Mouse (Mus musculus) intestine, embryonic 15.5 days (tissue): ENCODE data around the gene Snu13. TPM values are rescaled to one million over a fixed set of nuclear protein-coding genes. Genes with fewer than 3 reads are reported as not detected.

Experiments
- ATAC-seq: fragments of 200-750 bp; cut with Nextera tagmentation; 2 replicates; pipeline ENCODE4 v1.8.0; 2017; ENCODE audit warnings: moderate TSS enrichment, moderate library complexity
- H3K27ac ChIP-seq: fragments of 300-500 bp; sonication (generic); 2 replicates; pipeline ENCODE4 v1.5.1; 2015; ENCODE audit warnings: mild to moderate bottlenecking, inconsistent platforms
- H3K27me3 ChIP-seq: fragments of 300-500 bp; sonication (generic); replicated peaks from 2 replicates; pipeline ENCODE4 v1.6.1; 2015; ENCODE audit warnings: inconsistent platforms
- H3K36me3 ChIP-seq: fragments of 300-500 bp; sonication (generic); 2 replicates; pipeline ENCODE4 v1.6.1; 2015; ENCODE audit warnings: inconsistent platforms
- H3K4me1 ChIP-seq: fragments of 300-500 bp; sonication (generic); replicated peaks from 2 replicates; pipeline ENCODE4 v1.6.1; 2015; ENCODE audit warnings: inconsistent platforms
- H3K4me2 ChIP-seq: fragments of 300-500 bp; sonication (generic); replicated peaks from 2 replicates; pipeline ENCODE4 v1.6.1; 2015; ENCODE audit warnings: mild to moderate bottlenecking, inconsistent platforms
- H3K4me3 ChIP-seq: fragments of 300-500 bp; sonication (generic); replicated peaks from 2 replicates; pipeline ENCODE4 v1.5.1; 2015; ENCODE audit warnings: inconsistent platforms
- H3K9ac ChIP-seq: fragments of 300-500 bp; sonication (generic); 2 replicates; pipeline ENCODE4 v1.6.1; 2015; ENCODE audit warnings: inconsistent platforms
- H3K9me3 ChIP-seq: fragments of 300-500 bp; sonication (generic); 2 replicates; pipeline ENCODE4 v1.6.1; 2016; ENCODE audit warnings: inconsistent platforms
- WGBS: fragments of 180-500 bp; shearing (Covaris S2); methylation state at CpG from one replicate; pipeline ENCODE4 v1.1.7; 2015; 5-methylcytosine and 5-hydroxymethylcytosine counted together
- polyA plus RNA-seq: library from polyadenylated mRNA; unstranded; fragments of >200 nt; fragmentation: Nextera tagmentation; extraction: Ambion mirVana; gene quantifications from 2 replicates; pipeline ENCODE4 v1.2.1, GENCODE M21; 2015

Gene Snu13
- polyA plus RNA-seq, 1 experiment from 2014 or later = 256 TPM

DNA sequence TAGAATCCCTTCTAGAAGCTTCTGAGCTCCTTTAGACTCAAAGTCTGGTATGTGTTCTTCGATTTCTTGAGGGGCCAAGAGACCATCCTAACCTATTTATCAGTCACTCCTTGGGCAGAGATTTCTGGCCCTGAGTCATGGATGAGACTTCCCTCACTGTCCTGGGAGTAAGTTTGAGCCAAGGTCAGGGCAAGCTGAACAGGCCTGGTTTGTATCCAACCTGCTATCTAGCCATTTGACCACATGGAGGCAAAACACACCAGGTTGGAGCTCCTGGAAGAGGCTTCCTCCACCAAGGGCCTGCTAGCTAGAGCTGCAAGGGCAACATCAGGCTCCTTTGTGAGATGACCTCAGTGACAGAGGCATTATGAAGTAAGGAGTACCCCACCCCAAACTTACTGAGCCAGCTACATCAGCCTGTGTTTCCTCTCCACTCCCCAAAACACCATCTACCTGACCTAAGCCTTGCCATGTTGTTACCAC, 11.4 kb upstream of the Snu13 start, which contains the start of gene 4930407I10Rik:
Gene 4930407I10Rik, plus strand, starts transcription at position 433 of the 483 bp plus-strand sequence.
- Histone ChIP-seq H3K4me3 (no peak within 1 kb of the TSS), H3K9ac (no peak within 1 kb of the TSS), H3K9me3 (no peaks in the 10 kb centered on the region), H3K4me1 (no peaks in the 10 kb centered on the region), H3K27me3 (peaks cover 13% of the 10 kb centered on the region), H3K4me2 (no peak within 1 kb of the TSS), H3K27ac (no peak within 1 kb of the TSS), H3K36me3 (no peaks in the 10 kb centered on the region)
- ATAC-seq = no peak
- 72% methylated on average over 1 of the region's 1 CpGs for WGBS

DNA sequence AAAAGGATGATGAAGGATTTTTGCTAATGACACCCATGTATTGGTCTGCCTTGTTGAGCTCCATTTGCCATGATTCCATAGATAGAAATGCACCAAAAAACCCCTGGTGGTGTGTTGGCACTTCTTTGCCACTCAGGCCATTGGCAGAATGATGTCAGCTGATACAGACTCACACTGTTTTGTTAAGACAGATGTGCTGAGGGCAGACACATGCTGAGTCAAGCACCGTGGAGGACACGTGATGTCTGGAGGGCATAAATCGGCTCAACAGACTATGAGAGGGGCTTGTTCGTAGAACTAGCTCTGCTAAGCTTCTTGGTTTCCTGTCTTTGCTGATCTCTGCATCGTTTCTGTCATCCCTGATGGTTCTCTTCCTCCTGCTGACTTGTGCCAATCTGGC, 5.1 kb upstream of the Snu13 start:
- H3K4me1 ChIP-seq = 0 out of 2 replicates have a peak, but pooled peaks cover 2% of the 10 kb centered on the region
- ATAC-seq = no peak
- no peak overlapping the region for H3K9ac ChIP-seq
- H3K27ac ChIP-seq = no peak overlapping the region
- 0 out of 2 replicates have a peak, but pooled peaks cover 2% of the 10 kb centered on the region for H3K27me3 ChIP-seq
- WGBS = 57% methylated on average over 5 of the region's 5 CpGs
- H3K4me2 ChIP-seq = no peak overlapping the region
- H3K4me3 ChIP-seq = no peak overlapping the region
- H3K36me3 ChIP-seq = no peaks in the 10 kb centered on the region
- no peaks in the 10 kb centered on the region for H3K9me3 ChIP-seq

DNA sequence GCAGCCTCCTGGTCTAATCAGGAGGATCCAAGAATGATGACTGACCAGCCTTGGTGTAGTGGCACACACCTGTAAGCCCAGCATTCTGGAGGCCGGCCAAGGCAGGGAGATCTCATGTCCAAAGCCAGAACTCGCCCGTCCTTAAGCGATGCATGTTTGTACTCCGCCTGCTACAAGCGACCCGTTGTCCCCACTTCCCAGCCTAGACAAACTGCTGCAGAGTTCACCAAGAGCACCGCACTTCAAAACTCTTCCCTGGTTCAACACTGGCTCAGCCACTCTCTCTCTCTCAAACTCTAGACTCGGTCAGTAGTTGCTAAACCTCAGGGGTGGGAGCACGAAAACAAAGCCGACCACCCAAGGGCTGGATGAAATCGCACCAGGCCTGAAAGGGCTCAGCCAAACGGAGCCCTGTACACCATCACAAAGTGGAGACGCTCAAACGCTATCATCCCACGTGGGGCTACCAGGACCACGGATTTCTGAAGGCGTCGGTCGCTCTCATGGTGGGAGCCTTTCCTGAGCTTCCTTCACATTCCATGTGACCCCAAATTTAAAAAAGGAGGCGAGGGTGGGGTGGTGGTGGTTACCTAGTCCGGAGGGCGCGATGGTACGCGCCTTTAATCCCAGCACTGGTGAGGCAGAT, 1.0 kb downstream of the Snu13 start:
- Histone ChIP-seq H3K27me3 (no peaks in the 10 kb centered on the region), H3K4me3 (peak overlapping the region; percentile 96), H3K4me1 (peaks cover 8% of the 10 kb centered on the region; the same call in 1 of the 2 replicates), H3K9me3 (no peaks in the 10 kb centered on the region), H3K36me3 (no peaks in the 10 kb centered on the region), H3K9ac (peak overlapping the region; percentile 88), H3K27ac (peak overlapping the region; percentile 90; the same call in 1 of the 2 replicates), H3K4me2 (peak overlapping the region; percentile 78)
- WGBS = 2% methylated on average over 26 of the region's 26 CpGs
- ATAC-seq = peak; percentile 42

DNA sequence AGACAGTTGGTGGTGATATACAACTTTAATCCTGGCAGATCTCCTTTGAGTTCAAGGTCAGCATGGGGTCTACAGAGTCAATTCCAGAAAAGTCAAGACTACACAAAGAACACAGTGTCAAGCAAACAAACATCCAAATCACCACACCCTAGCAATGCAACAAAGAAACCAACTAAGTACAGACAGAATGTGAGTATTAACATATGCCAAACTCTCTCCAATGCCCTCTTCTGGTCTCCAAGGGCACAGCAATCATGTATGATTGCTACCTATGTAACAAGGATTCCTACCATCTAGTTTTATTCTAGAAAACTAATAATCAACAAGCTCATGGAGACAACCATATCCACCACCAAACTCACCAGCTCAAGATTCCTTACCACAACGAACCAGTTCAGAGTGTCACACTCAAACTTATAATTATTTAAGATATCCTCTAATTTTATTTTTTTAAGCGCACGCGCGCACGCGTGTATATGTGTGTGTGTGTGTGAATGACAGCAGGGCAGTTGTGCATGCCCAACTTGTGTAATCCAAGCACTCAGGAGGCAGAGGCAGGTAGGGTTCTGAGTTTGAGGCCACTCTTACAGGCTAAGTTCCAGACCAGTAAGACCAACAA, 3.1 kb downstream of the Snu13 start:
- Histone ChIP-seq H3K4me1 (peaks cover 8% of the 10 kb centered on the region; the same call in 1 of the 2 replicates), H3K9me3 (no peaks in the 10 kb centered on the region), H3K36me3 (peaks cover 12% of the 10 kb centered on the region), H3K4me3 (no peak overlapping the region), H3K27ac (no peak overlapping the region), H3K4me2 (no peak overlapping the region), H3K27me3 (no peaks in the 10 kb centered on the region), H3K9ac (no peak overlapping the region)
- ATAC-seq = no peak
- WGBS = 97% methylated on average over 7 of the region's 7 CpGs

DNA sequence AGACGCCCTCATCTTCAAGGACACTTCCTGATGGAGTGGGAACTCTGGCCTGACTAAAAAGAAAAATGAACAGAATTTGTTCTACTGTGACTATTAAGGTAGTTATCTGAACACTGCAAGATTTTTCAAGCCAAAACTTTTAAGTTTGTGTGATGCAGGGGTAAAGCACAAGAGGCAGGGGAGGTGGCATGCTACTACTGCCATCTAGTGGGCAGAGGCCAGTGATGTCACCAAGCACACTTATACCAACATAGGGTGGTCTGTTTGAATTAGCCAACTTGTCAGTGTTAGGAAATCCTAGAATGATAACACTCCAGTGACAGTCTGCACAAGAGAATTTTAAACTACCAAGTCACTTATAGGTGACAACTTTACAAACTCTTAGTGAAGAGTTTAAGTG, 6.7 kb downstream of the Snu13 start:
- Histone ChIP-seq H3K9ac (no peak overlapping the region), H3K27ac (no peak overlapping the region), H3K4me2 (no peak overlapping the region), H3K4me3 (no peak overlapping the region), H3K4me1 (no peaks in the 10 kb centered on the region), H3K36me3 (peaks cover 19% of the 10 kb centered on the region), H3K9me3 (no peaks in the 10 kb centered on the region), H3K27me3 (no peaks in the 10 kb centered on the region)
- WGBS = 94% methylated on average over 1 of the region's 1 CpGs
- ATAC-seq = 0 out of 2 replicates have a peak, but pooled peaks have one; percentile 56

DNA sequence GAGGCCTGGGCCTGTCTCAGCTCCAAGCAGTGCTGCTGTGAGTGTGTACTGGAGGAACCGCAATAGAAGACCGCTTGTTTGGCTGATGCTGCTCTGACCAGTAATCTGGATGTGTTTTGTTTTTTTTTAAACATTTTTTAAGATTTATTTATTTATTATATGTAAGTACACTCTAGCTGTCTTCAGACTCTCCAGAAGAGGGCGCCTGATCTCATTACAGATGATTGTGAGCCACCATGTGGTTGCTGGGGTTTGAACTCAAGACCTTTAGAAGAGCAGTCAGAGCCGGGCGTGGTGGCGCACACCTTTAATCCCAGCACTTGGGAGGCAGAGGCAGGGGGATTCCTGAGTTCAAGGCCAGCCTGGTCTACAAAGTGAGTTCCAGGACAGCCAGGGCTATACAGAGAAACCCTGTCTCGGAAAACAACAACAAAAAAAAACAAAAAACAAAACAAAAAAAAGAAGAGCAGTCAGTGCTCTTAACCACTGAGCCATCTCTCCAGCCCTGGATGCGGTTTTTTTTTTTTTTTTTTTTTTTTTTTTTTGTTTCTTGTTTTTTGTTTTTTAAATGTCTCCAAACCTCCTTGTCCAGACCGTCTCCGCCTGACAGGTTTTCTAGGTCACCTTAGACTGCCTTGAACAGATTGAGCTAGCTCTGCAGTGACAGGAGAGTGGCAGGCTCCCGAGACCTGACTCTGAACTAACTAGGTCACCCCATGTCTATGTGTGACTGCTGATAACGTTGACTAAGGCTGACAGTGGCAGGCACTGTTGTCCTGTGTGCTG, 11.3 kb downstream of the Snu13 start:
- H3K27ac ChIP-seq = no peak overlapping the region
- no peak for ATAC-seq
- H3K4me1 ChIP-seq = no peaks in the 10 kb centered on the region
- no peaks in the 10 kb centered on the region for H3K27me3 ChIP-seq
- no peak overlapping the region for H3K4me2 ChIP-seq
- H3K9ac ChIP-seq = no peak overlapping the region
- 79% methylated on average over 12 of the region's 12 CpGs for WGBS
- H3K36me3 ChIP-seq = peaks cover 21% of the 10 kb centered on the region
- H3K4me3 ChIP-seq = no peak overlapping the region
- H3K9me3 ChIP-seq = no peaks in the 10 kb centered on the region

DNA sequence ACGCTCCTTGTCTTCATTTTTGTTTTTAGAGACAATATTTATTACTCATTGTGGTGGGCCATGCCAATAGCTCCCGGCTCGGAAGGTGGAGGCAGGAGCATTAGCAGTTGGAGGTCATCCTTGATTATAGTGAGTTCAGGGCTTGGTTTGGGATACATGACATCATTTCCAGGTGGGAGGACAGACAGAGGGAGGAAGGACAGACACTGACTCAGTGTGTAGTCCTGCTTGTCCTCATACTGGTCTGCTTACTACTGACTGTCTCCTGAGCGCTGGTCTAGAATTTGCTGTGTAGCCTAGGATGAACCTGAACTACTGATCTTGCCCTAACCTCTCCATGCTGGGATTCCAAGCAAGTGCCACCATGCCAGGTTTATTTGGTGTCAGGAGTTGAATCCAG, 13.6 kb downstream of the Snu13 start, which contains the start of gene Desi1:
Gene Desi1, minus strand, starts transcription at position 101 of the 400 bp plus-strand sequence.
- Histone ChIP-seq H3K27ac (no peak within 1 kb of the TSS), H3K4me2 (no peak within 1 kb of the TSS), H3K4me1 (no peaks in the 10 kb centered on the region), H3K9ac (no peak within 1 kb of the TSS), H3K4me3 (no peak within 1 kb of the TSS), H3K27me3 (no peaks in the 10 kb centered on the region), H3K9me3 (no peaks in the 10 kb centered on the region), H3K36me3 (peaks cover 17% of the 10 kb centered on the region)
- no peak for ATAC-seq
- WGBS = 95% methylated on average over 4 of the region's 4 CpGs

DNA sequence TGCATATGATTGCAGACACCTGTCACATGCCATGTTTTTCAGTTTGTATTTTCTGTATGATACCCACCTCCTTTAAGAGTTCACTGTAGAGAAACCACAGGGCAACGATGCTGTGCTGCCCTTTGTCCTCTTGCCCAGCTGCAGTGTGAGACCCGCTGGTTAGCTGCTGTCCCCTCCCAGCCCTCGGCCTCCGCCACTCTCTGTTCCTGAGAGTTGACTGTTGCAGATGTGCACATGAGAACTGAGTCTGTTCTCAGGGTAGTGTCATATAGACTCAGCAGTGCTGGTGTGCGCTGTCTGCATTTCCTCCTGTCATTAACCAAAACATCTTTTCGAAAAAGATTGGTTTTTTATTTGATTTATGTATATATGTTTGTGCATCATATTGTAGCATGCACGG, 15.0 kb downstream of the Snu13 start:
- Histone ChIP-seq H3K9ac (no peak overlapping the region), H3K27me3 (no peaks in the 10 kb centered on the region), H3K4me3 (no peak overlapping the region), H3K27ac (no peak overlapping the region), H3K9me3 (no peaks in the 10 kb centered on the region), H3K4me1 (no peaks in the 10 kb centered on the region), H3K4me2 (no peak overlapping the region), H3K36me3 (peaks cover 15% of the 10 kb centered on the region)
- 89% methylated on average over 7 of the region's 7 CpGs for WGBS
- ATAC-seq = no peak

DNA sequence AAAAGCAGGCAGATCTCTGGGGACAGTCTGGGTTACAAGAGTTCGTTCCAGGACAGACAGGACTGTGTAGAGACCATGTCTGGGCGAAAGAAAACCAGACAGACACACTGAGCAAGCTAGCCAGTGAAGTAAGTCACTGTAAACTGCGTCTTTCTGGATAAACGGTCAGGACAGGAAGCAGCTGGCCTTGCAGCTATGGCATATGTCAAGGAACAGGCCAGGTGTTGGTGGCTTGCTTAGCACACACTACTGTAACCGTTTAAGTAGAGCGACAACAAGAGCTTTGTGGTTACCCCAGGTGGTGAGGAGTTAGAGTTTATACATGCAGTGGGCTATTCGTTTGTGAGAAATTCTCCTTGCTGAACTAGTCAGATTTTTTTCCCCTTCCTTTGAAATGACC, 19.7 kb downstream of the Snu13 start:
- H3K9ac ChIP-seq = no peak overlapping the region
- no peak for ATAC-seq
- H3K36me3 ChIP-seq = peaks cover 44% of the 10 kb centered on the region
- 75% methylated on average over 7 of the region's 7 CpGs for WGBS
- no peaks in the 10 kb centered on the region for H3K27me3 ChIP-seq
- no peak overlapping the region for H3K4me3 ChIP-seq
- H3K27ac ChIP-seq = no peak overlapping the region
- no peak overlapping the region for H3K4me2 ChIP-seq
- H3K4me1 ChIP-seq = no peaks in the 10 kb centered on the region
- H3K9me3 ChIP-seq = no peaks in the 10 kb centered on the region

DNA sequence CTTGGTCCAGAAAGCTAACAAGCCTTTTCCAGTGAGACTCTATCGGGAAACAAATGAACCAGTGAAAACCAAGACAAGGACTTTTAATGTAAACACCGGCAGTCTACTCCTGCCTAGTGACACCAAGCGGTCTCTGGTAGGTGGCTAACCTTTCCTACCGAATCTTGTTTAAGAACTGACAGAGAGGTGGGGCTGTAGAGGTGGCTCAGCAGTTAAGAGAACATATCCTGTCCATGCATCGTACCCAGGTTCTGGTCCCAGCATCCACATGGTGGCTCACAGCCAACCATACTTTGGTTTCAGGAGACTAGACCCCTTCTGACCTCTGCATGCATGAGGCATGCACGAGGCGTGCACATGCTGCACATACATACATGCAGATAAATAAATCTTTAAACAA, 20.1 kb downstream of the Snu13 start:
- no peak for ATAC-seq
- Histone ChIP-seq H3K27ac (no peak overlapping the region), H3K9ac (no peak overlapping the region)

DNA sequence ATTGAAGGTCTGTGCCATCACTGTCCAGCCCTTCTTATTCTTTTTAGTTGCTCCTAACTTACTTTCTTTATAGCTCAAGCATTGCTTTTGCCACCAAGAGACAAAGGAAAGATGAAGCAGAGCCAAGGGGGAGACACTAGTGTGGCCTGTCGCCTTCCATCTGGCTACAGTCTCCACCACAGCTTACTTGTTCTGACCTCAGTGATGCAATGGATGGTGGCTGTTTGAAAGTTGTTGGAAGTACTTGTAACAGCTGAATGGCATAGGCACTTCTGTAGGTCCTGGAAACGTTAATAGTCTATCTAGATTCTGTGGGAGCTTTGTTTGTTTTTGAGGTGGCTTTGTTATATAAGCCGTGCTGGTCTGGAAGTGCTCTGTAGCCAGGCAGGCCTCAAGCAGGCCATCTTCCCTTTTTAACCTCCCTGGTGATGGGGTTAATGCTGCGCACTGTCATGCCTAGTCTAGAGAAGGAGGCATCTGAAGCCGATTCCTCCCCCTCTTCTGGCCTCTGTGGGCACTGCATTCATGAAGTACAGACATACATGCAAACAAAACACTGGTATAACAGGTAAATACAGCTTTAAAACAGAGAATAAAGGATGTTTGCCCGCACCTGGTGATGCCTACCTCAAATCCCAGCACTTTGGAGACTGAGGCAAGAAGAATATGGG, 23.3 kb downstream of the Snu13 start:
- H3K9ac ChIP-seq = no peak overlapping the region
- 83% methylated on average over 6 of the region's 6 CpGs for WGBS
- no peak for ATAC-seq
- no peaks in the 10 kb centered on the region for H3K9me3 ChIP-seq
- no peak overlapping the region for H3K27ac ChIP-seq
- H3K27me3 ChIP-seq = no peaks in the 10 kb centered on the region
- no peak overlapping the region for H3K4me3 ChIP-seq
- H3K4me2 ChIP-seq = no peak overlapping the region
- no peaks in the 10 kb centered on the region for H3K4me1 ChIP-seq
- H3K36me3 ChIP-seq = peaks cover 36% of the 10 kb centered on the region

More for the DNA sequence above, 20.1 kb downstream of the Snu13 start:
- Histone ChIP-seq H3K4me1 (no peaks in the 10 kb centered on the region), H3K4me2 (no peak overlapping the region), H3K36me3 (peaks cover 44% of the 10 kb centered on the region), H3K27me3 (no peaks in the 10 kb centered on the region), H3K4me3 (no peak overlapping the region), H3K9me3 (no peaks in the 10 kb centered on the region)
- WGBS = 87% methylated on average over 7 of the region's 7 CpGs
